Mouse (Mus musculus): ENCODE data around the gene Uprt.

Uprt gene

DNA sequence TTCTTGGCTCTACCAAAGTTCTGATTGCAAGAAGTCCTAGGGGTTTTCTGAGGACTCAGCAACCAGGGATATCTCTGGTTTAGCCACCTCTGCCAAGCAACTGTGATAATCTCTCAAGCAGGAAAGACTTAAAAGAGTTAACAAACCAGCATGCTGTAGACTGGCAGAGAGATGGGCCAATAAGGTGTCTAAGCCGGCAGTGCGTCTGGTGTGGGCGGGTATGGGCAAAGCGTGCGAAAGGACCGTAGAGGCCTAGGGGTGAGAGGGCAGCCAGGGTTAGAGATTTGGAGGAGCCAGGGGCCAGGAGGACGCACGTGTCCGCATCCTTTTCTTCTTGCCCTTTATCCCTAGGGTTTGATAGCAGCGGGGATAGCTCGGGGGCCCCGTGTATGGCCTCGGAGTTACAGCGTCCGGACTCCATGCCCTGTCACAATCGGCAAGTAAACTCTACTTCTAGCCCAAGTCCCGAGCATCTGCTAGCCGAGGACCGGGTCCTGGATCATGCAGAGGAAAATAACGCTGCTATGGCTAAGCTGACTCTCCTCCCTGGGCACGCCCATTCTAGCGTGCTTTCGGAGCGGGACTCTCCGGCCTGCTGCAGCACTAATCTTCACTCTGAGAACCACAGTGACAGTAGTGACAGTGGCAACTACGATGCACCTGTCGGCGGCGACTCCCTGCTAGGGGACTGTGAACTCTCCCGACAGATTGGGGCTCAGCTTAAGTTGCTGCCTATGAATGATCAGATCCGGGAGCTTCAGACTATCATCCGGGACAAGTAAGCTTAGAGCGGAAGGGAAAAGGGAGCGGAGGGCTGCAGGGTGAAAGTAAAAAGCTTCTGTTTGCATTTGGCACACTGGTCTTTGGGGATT lies at the start of gene Uprt:
Gene Uprt, plus strand, starts transcription at position 247 of the 872 bp plus-strand sequence.
- DNase-seq (ENCODE audit: low spot score), result peak; percentile 79

DNA sequence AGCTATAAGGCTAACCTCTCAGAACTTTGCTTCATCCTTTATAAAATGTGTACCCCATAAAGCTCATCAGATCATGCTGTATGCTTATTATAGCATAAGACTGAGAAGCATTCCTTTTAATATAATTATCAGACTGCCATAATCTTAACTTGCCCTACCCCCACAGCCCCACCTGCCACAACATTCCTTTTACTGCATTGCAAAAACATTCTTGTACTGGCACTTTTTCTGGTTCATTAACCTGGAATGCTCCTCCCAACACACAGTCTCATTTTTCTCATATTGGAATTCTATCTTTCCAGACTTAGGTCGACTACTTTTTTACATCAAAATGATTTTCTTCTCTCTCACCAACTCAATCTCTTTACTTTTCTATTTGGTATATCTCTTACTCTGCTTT lies 49.2 kb upstream of the Uprt start:
- no peak for DNase-seq (ENCODE audit: low spot score)

DNA sequence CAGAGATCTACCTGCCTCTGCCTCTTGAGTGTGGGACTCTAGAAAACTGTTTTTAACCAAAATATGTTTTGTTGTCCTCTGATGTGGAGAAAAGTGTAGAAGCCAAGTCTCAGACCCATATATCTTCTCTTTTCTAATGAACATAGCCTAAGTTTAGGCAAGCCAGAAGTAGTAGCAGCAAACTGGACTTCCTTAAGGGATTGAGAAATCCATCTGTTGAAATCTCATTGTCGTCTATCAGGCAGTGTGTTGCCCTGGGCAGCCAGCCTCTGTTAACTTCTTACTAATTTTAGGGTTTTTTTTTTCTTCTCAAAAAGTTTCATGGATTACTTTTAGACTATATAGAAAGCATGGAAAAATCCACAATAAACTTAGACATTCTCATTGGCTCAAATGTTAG lies 30.2 kb upstream of the Uprt start:
- no peak for DNase-seq (ENCODE audit: low spot score)

DNA sequence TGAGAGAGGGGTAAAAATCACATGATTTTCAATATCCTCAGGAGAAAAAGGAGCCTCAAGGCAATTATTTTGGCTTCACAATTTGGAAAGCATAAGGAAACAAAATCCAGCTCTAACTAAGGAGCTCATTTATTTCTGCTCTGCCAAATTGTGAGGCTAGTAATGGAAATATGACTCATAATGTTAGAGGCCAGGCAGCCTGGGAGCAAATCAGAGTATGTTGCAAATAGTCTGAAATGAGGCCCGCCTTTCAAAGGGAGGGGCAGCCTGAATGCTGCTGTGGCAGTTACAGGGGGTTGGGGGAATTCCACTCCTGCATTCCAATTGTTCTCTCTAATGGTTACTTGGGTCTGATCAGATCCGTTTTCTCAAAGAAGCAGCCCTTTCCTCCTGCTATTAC lies 20.9 kb upstream of the Uprt start:
- no peak for DNase-seq (ENCODE audit: low spot score)

DNA sequence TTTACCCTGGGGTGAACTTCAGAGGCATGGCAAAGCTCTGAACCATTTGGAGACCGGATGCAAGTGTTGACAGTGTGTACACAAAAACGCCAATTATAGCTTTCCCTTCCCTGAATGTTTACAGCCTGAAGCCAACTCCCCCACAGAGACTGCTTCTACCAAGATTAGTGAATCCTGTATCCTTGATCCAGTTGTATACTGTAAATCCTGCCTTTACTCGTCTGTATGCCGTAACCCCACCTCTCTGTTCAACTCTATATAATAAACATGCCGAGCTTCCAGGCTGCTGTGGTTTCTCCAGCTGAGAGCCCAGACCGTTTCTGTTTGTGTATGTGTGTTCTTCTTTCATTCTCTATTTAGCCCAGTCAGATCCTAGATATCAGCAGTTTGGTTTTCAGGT lies 18.2 kb upstream of the Uprt start:
- no peak for DNase-seq (ENCODE audit: low spot score)

DNA sequence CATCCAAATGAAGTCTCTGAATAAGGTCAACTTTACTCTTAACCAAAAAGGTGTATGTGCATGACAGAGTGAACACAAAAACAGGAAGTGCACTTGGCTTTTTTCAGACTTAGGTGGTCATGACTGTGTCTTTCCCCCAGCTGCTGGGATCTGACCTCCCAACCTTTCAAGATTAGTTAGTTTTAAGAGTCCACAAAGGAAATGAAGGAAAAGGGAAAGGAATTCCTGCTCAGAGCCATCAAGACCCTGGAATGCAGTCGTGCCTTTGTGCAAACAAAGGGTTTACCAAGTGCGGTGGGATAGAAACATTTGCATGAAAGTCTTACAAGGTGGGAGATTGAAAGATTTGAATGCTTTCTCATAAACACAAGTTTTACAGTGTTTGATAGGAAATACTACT lies 4.6 kb upstream of the Uprt start:
- DNase-seq (ENCODE audit: low spot score), result no peak

DNA sequence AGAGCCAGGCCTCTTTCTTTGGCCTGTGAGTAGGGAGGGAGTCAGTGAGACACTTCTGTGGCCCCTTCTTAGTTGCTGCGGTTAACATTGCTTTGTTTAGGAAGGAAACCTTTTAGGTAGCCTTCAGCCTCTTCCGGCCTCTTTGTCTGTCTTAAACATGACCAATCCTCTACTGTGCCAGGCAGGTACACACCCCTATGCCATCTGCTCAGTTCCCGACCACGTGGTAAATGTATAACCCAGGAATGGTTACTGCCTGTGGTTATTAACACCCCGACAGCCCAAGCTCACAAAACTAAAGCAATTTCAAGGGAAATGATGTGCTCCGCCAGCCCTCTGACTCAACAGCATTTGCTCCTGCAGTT lies 808 bp downstream of the Uprt start:
- no peak for DNase-seq (ENCODE audit: low spot score)

DNA sequence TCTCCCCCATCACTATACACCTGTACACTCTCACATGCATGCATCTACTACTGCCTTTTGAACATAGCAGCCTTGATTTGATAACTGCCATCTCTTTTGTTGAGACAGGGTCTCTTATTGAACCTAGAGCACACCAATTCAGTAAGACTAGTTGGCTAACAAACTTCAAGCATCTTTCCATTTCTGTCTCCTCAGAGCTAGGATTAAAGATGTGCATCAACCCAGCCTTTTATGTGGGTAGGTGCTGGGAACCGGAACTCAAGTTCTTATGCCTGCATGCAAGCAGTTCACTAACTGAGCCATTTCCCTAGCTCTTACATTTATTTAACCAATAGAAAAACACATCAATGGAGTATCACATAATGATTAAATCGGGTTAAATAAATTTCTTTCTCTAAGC lies 3.0 kb downstream of the Uprt start:
- no peak for DNase-seq (ENCODE audit: low spot score)

DNA sequence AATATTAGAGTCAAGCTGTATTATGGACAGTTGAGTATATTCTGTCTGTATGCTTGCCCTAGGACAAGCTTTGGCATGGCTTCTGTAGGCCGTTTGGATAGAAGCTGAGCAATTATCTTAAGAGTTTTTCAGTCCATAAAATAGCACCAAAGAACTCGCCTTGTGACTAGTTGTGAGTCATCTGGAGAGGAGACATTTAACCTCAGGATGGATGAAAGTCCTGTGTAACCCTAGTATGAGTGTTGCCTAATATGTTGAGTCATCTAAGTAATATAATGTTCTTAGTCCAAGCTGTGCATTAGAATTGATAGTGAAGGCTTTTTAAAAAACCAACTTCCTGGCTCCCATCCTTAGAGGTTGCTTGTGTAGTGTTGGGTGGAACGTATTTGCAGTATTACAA lies 5.4 kb downstream of the Uprt start:
- no peak for DNase-seq (ENCODE audit: low spot score)

DNA sequence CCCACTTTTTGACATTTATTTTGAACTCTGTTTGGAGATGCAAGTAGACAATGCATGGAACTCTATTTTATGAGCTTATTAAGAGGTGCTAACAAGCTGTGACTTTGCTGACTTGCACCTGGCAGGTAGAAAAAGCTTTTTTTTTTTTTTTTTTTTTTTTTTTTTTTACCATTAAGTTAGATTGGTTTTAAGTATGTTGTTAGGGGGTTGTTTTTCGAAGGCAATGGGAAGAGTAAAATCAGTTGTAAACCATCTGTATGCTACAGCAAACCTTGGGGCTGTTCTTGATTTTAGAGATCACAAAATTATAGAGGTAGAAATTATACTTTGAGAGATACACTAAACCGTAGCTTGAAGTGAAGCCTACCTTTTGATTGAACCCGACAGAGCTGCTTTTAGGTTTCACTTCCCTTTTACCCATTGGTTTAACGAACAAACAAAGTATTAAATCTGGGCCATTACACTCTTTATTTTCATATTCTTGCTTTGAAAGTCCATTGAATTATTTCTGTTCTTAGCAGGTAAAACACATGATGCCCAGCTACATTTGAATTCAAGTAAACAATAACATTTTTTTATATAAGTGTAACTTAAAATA lies 6.4 kb downstream of the Uprt start:
- DNase-seq (ENCODE audit: low spot score), result no peak

DNA sequence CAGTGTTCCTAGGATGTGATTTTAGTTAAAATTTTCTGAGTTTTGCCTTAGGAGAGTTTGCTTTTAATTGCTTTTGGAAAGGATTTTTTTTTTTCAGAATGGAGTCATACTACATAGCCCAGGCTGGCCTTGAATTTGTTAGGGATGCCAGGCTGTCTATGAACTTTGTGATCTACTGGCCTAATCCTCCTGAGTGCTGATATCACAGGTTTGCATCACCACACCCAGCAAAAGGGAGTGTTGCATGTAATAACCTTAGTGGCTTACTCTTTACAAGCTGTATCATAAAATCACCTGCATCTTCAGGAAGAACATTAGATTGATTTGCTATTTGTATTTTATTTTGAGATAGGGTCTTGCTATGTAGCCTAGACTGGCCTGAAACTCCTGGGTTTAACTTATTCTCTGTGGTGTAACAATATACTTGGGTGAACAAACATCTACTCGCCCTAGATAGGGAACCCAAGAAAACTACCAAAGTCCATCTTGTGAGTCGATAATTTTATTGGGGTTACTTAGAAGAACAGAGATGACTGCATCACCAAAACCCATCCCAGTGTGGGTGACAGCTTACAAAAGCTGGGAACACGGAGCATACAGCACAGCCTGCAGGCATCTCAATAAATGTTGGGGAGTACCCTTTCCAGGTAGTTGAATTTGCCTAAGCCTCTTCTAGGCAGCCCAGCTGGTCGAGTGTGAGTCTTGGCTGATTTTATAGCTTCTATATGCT lies 7.2 kb downstream of the Uprt start:
- DNase-seq (ENCODE audit: low spot score), result no peak

DNA sequence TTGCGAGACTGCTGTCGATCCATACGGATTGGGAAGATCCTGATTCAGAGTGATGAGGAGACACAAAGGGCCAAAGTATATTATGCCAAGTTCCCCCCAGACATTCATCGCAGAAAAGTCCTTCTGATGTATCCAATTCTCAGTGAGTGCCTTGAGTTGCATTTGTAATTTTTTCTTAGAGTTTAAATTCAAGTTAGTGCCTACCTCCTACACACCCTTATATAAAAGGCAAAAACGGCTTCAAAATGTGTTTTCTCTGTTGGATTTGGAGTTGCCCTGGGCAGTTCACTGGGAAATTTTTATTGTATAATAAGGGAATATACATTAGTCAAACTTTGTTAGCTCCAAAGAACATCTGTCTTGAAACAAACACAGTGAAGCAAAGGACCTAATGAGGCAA lies 19.1 kb downstream of the Uprt start:
- DNase-seq (ENCODE audit: low spot score), result no peak

DNA sequence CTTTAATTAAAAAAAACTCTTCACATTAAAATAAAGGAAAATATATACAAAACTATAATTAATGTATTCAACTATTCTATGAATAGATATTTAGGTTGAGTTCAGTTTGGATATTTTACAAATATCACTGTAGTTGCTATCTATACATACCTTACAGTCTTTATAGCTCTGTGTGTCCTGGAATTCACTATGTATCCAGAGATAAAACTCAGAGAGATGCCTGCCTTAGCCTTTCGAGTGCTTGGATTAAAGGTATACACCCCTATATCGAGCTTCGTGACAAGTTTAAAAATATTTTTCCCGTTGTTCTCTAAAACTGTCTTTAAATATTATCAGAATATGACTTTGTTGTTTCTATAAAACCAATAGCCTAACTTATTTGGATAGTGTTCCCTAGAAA lies 60.0 kb downstream of the Uprt start:
- DNase-seq (ENCODE audit: low spot score), result no peak

DNA sequence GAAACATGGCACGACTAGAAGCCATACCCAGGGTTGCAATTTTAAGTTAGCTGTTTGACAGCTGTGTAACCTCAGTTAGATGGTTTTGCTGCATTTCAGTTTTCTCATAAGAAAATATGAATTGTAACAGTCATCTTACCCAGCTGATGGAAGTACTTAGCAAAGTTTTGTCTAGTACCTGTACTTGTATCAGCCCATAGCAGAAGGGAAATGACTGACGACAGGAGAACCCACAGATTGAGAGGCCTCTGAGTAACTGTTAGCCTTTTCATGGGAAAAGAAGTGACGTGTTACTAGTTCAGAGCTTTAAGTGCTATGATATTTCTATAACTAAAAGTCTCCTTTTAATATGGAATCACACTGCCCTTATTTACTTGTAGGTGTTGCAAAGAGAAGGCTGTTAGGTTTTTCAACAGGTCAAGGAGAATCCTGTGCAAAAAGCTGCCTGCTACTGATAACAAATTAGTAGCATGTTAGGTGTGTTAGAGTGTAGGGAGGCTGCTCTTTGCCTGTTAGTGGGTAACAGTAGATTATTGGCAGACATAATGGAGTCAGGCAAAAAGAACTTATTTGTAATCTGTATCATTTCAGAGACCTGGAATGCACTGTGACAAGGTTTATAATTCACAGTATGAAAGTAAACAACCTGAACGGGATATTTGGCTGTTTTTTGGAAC lies 61.4 kb downstream of the Uprt start:
- no peak for DNase-seq (ENCODE audit: low spot score)

DNA sequence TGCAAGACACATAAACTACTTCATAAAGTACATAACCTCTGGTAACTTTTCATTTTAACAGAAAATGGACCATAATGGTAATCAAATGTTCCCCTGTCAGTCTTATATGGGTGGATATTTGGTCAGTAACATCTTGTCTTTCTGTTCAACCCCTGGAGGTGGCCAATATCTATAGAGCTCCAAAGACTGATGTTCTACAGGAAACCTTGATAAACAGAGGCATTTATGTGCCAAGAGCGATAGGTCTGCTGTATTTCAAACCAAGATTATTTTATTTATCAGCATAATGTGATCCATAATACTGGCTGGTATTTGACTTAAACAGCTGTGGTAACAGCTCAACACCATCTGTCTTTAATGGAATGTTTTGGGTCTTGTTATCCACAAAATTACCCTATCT lies 62.7 kb downstream of the Uprt start:
- DNase-seq (ENCODE audit: low spot score), result no peak
